Mouse (Mus musculus) heart, postnatal 0 days (tissue): ENCODE measurements at regions not wholly inside any gene's neighbourhood (a gene's known extent, or its start where the extent isn't known, plus 50 kb on each side); places are given as distances from the start of the nearest gene placed in this dataset.

Experiments used
- CTCF ChIP-seq: IDR thresholded peaks from 2 replicates; pipeline ENCODE4 v1.5.1; 2016; ENCODE audit warnings: antibody characterized with exemption, control low read depth, low read depth
- EP300 ChIP-seq: IDR thresholded peaks from 2 replicates; pipeline ENCODE4 v1.6.1; 2016; ENCODE audit warnings: antibody characterized with exemption, low read depth

GRCm38 (mm10) chr4:55288456-55288855 is 61.4 kb upstream of the Rad23b start:
- TF ChIP-seq EP300: no peak
- no peak for TF ChIP-seq CTCF
